Mouse (Mus musculus) left cerebral cortex, postnatal 14 days (tissue): ENCODE results near the gene Runx1. TPM values are rescaled to one million over a fixed set of nuclear protein-coding genes. Genes with fewer than 3 reads are reported as not detected.

Experiments used
- DNase-seq, 2 experiments: peaks; one replicate each; pipeline ENCODE4 v3.0.0; 2021 to 2022; ENCODE audit warnings: low spot score in 2 of 2, mixed read lengths in 1 of 2
- intact Hi-C: fragments of 180-260 bp; cut with DNase I; formaldehyde crosslinking; loops from one replicate; pipeline ENCODE4 v1.15.1; 2025
- total RNA-seq, 2 experiments: library from RNA; stranded (reverse); gene quantifications; 2 replicates each; pipeline ENCODE4 v1.2.3; 2021

The Runx1 gene
- total RNA-seq, 2 experiments from 2014 or later, result 1.4 to 1.8 TPM

DNA sequence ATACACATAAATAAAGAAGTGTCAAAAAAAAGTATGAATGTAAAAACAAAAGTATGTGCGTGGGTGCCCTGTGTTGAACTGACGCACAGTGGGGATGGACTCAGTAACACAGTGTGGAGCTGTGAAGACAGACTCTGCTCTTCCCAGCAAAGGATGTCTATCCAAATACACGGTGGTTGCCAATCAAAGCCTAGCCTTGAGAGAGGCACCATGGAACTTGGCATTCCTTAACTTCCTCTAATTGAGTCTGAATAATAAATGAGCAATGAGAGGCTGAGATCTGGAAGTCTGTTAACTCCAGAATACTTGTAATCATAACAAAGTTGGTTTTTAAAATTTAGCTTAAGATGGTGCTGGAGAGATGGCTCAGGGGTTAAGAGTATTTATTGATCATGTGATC lies 62.3 kb downstream of the Runx1 start:
- intact Hi-C loops, result no loop called here
- DNase-seq, result no peak

DNA sequence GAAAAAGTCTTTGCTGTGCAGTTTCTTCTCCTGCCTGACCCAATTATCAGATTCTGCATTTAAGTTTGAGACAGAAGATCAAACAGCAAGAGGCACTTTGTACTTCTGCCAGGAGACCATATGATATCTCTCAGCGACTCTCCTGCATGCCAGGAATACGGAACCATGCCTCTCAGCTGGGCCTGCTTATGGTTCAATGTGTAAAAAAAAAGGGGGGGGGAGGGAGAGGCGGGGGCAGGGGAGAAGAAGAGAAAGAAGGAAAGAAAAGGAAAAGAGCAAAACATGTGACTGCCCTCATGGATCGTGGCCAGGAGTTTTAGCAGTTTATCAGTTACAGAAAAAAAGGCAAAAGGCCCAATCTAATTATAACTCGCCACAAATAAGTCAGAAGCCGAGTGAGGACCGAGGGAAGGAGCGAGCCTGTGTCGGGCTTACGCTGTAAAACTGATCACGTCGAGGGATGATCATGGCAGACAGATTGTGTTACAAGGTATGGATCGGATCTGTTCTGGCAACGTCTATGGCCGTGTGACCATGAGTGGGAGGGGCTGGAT lies 63.9 kb downstream of the Runx1 start:
- DNase-seq, result peak; percentile 15 to 35

DNA sequence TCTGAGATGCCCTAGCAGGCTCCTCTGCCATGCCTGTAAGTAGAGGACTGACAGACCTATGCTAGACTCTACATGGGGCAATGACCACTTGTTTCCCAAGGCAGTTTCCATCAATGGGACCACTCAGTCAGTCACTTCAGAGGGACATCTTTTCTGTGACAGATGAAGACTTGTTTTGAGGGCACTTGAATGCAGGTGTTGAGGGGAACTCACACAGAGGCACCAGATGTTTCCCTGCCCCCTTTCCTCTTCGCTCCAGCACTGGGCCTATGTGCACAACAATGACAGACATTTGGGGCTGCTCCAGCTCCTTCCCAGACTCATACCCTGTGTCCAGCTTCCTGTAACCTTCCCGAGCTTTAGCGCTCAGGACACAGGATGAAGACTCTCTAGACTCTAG lies 65.9 kb downstream of the Runx1 start:
- DNase-seq, result no peak
- intact Hi-C loops, result no loop called here

More for the DNA sequence above, 63.9 kb downstream of the Runx1 start:
- intact Hi-C loops, result no loop called here

DNA sequence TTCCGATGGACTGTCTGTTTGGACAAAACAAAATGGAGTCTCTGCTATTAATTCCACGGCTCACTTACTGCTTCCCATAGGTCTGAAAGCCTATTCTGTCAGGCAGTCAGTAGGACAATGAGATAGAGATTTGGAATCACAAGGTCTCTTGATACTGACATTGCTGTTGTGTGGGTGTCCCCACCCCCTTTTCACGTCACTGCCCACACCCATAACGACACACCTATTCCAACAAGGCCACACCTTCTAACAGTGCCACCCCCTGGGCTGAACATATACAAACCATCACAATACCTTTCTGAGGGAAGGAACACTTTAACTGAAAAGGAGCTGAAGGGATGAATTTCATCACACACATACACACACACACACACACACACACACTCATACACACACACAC lies 68.4 kb downstream of the Runx1 start:
- intact Hi-C loops, result no loop called here
- DNase-seq, result no peak

DNA sequence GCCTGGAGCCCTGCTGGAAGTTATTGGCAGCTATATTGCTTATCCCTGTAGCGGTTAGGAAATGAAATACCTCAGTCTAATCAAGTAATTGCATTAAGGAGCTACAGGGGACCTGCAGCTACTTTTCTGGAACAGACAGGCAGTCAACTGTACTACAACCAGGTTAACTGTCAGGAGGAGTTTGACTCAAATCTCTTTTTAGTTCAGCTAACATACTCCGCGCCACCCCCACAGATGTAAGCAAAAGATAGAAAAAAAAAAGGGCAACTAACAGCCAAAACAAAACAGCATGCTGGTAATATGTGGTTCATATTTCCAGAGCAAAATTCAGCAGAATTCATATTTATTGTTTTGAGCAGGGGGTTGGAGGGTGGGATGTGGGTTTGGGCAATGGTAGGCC lies 72.0 kb downstream of the Runx1 start:
- intact Hi-C loops, result no loop called here
- no peak for DNase-seq

DNA sequence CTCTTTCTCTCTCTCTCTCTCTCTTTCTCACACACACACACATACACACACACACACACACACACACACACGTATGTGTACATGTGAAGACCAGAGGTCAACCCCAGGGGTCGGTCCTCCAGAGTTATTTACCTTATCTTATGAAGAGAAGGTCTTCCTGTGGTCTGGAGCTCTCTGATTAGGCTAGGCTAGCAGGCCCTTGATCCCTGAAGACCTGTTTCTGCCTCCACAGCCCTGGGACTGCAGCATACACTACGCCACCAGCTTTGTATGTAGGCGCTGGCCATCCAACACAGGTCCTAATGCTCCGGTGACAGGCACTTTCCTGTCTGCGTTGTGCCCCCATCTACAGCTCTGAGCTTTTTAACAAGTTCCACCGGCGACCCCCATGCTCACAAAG lies 72.8 kb downstream of the Runx1 start:
- intact Hi-C loops, result no loop called here
- no peak for DNase-seq

DNA sequence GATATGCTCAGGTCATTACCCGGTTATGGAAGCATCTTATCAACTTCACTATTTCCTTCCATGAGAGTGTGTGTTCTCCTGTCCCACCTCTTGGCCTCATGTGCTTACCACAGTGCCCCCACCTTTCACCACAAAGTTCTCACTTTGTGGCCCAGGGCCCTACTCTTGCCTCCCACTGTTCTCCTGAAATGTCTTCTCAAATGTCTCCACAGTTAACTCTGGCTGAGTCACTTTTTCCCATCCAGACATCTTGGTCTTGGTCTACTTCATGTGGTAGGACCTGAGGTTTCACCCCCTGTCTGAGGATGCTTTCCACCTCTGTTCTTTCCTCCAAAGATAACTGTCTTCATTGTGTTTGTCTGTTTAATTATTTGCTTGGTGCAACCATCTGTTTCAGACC lies 77.7 kb downstream of the Runx1 start:
- intact Hi-C loops, result no loop called here
- DNase-seq, result no peak

DNA sequence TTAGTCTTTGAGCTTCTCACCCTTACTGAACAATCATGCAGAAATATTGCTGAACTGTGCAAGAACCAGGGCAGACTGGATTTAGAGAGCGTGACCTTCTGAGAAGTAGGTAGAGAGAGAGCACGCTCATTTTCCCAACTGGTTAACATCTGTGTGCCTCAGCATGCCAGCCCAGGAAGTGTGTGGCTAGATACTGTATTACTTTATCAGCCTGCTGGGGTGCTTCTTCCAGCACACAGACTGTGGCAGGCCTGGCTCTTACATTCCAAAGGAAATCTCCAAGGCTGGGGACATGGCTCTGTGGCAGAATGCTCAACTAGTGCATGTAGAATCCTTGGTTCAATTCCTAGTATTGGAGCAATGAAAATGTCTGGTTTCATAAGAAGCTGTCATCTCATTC lies 78.9 kb downstream of the Runx1 start:
- intact Hi-C loops, result no loop called here
- DNase-seq, result no peak

DNA sequence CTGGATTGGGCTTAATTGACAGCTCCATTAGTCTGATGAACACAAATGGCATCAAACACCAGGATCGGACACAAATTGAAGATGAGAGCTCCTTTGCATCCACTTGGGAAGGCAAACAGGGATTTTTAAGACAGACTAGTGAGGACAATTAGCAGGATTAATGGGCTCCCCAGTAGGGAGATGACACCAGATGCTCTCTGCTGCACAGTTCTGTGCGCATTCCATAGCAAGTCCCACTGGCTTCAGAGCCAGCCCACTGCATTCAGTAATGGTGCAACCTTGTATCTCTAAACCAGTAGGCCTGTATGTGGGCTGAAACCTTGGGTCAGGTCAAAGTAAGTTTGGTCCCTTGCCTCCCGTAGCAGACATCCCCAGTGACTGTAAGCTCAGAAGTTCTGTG lies 80.7 kb downstream of the Runx1 start:
- DNase-seq, result no peak
- intact Hi-C loops, result no loop called here

DNA sequence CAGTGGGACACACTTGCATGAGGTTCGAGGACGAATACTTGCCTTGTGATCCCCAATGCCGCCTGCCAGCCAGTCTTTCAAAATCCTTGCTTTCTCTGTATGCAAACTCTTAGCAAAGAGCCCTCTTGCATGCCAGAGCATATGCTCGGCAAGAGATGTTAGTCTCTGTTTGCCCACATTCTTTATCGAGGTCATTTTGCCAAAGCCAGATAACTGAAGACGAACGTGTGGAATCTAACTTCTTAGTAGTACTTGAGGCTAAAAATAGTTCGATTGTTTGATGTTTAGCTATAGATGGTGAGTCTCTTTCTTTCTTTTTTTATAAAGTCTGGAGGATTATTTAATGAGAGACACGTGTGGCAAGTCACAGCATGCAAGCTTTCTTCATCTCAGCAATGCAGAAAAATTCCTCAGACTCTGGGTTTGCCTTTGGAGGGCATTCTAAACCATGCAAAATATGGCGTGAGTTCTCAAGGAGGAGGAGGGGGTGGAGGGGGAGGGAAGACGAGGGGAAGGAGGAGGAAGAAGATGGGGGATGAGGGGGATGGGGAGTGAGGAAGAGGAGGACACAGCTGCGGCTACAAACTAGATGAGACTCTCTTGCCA lies 81.7 kb downstream of the Runx1 start:
- intact Hi-C loops, result no loop called here

DNA sequence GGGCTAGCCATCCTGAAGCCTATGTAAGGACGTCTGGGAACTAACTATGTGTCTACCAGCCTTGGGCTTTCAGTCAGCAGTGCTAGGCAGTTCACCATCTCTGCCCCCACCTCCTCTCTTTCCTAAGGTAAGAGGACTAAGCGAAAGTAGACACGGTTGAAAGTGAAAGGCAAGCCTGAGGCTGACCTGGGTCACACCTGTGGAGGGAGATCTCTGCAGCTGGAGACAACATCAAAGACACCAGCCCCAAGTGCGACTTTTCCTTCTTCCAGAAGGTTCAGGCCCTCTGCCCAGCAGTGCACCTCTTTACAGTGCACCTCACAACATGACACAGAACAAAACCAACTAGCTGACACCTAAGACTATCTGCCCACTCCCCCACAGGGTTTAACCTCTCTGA lies 82.2 kb downstream of the Runx1 start:
- intact Hi-C loops, result no loop called here
- DNase-seq, result no peak

More for the DNA sequence above, 81.7 kb downstream of the Runx1 start:
- DNase-seq, result no peak

DNA sequence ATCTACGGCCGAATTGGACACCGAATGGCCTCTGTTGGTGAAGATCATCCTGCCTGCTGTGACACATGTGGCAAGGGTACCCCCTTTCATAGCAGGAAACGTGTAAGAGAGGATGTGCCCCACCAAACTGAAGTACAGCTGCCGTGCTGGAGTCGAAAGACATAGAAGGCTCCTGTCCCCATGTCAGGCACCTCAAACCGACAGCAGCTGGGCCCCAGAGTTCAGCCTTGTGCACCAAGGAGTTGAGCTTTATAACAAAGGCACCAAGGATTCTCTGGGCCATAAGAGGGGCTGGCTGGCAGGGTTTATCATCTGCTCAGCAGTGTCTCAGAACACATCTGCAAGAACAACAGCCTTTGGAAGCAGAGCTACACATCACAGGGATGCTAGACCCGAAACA lies 84.6 kb downstream of the Runx1 start:
- intact Hi-C loops, result no loop called here

DNA sequence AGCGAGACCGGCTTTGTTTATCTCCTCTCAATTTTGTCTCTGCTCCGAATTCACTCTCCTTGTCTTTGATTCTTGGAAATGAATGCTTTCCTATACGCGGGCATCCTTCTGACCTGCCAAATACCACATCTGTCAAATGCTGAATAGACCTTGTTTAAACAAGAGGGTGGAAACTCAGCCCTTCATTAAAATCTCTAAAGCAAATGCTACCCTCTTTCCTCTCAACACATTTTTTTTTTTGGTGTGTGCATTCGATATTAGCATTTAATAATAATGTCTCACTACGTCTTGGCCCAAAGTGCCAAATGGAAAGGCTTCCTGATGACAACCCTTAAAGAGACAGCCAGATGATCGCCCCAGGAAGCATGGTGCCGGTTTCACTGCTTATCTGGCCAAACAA lies 85.4 kb downstream of the Runx1 start:
- intact Hi-C loops, result no loop called here

More for the DNA sequence above, 84.6 kb downstream of the Runx1 start:
- DNase-seq, result no peak

DNA sequence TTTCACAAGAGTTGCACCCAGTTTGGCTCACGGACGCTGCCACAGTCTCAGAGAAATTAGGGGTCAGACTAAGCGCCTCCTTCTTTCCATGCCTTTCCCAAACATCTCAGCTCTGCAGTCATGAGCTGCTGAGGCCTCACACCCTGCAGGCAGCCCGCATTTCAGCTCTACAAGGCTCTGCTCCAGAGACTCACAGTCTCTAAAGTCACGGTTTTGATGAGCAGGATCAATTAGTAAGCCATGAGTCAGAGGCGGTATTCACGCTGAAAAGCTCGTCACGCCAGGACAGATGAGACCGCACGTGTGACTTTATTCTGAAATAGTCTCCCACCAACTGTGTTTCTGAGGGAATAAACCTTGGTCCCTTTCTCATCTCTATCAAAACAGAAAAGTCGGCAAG lies 86.0 kb downstream of the Runx1 start:
- peak in 1 of 2 experiments; percentile 21 for DNase-seq

More for the DNA sequence above, 85.4 kb downstream of the Runx1 start:
- DNase-seq, result no peak

DNA sequence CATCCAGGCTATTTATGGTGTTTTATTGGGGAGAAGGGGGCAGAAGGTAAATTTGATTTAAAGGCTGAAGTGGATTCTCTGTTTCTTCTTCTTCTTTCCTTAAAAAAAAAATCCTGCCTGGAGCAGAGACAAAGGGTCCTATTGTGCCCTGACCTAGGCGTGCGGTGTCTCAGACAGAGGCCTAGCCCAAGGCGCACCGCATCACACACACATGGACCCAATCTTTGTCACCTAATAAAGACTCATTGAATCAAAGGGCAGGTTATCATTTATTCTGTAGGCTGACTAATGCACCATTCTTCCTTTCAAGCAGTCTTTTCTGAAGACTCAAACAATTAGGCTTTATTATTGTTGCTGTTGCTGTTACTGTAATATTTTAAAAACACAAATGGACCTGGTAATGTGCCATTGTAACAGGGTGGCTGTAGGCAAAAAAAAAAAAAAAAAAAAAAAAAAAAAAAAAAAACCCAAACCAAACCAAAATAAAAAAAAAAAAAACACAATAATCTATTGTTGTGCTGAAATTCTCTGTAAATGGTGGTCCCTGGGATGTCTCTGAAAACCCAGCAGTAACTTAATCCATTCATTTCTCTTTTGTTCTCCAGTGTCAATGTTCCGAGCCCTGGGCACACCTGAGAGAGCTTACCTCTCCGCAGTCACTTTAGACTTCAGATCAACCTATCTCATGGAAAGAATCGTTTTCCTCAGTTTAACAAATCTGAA lies 86.7 kb downstream of the Runx1 start:
- no peak for DNase-seq

More for the DNA sequence above, 86.0 kb downstream of the Runx1 start:
- intact Hi-C loops, result no loop called here

DNA sequence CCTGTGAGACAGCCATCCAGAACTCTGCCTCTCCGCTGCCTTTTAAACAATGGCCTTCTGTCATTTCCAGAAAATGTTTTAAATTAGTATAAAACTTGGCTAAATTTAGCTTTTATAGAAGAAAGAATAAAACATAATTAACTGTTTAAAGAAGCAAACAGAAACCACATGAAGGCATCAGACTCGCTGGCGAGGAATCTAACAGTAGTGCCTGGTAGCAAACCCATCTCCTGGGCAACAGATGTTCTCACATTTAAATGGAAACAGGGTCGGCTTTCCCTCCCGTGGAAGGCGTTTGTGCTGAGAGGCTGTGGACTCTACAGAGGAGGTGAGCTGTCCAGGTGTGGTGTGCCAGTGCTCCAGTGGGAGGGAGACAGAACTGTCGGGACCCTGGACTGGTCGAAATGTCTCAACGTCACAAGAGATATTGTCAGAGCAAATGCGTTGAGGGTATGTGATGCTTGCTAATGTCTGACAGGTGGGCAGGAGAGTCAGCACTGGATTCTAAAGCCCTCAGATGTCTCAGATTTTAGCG lies 87.4 kb downstream of the Runx1 start:
- intact Hi-C loops, result no loop called here

More for the DNA sequence above, 86.7 kb downstream of the Runx1 start:
- intact Hi-C loops, result no loop called here

DNA sequence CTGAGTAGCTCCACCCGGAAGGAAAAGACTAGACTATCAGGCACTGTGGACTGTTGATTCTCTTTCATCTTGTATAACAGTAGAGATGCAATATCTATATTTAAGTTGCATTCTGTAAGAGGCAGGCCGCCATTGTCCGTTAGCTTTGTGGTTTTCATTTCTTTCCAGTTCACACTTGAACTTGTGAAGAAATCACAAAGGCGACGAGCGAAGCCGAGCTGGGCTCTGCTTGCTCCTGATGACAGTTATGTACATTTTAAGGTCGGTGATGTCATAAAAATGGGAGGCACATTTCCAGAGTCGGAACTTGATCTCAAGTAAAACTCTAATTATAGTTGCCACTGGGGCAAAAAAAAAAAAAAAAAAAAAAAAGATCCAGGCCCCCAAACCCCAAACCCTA lies 99.1 kb downstream of the Runx1 start:
- no peak for DNase-seq
- intact Hi-C loops, result no loop called here

More for the DNA sequence above, 87.4 kb downstream of the Runx1 start:
- peak; percentile 8 to 14 for DNase-seq

DNA sequence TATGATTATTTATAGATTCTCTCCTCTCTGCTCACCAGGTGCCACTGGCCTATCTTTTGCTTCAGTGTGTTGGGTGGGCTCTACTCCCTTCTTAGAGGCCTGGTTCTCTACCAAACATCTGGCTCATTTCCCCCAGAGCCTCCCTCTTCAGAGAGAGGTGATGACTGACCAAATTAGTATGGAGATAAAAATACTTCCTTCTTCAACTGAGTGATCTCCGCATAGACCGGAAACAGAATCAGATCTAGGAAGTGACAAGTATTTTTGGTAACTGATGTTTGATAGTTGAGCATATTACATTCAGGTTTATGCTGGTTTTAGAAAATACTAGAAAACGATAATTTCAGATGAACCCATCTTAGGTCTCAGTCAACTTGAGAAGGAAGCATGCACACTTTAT lies 101.4 kb downstream of the Runx1 start:
- intact Hi-C loops, result no loop called here
- DNase-seq, result no peak

DNA sequence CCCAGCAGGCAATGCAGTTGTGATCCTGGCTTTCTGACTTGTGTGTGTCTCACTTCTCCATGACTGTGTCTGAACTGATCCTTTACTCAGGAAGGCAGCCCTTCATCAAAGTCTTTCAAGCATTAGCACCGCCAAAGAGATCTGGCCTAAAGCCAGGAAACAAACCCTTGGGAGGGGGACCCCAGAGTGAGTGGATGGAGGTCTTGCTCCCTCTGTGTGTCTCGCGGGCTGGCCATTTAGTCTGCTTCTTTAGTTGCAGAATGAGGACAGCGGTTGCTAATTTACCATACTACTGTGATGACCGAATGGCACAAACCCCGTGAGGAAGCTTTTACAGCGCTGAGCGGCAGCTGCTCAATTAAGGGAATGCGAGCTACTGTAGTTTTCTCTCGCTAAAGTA lies 105.3 kb downstream of the Runx1 start:
- intact Hi-C loops, result no loop called here

DNA sequence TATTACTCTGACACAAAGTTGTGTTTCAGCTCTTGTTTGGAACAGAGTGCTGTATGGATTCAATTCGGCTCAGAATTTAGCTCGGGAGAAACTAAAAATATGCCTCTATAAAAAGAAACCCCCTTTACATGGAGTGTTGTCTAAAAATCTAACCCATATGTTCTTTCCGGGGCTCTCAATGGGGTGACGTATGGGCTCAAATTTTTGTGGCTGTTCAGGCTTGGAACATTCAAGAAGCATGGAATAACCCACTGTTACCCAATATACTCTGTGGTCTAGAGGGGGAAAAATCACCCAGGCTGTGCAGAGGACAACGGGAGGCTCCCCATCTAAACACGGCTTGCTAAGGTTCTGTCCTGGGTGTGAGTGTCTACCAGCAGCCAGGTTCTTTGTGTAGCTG lies 106.2 kb downstream of the Runx1 start:
- peak; percentile 18 to 48 for DNase-seq
- intact Hi-C loops, result no loop called here

More for the DNA sequence above, 105.3 kb downstream of the Runx1 start:
- no peak for DNase-seq
